Mouse (Mus musculus) limb, embryonic 13.5 days (tissue): Measurements from ENCODE around the gene Gm27027. TPM values are rescaled to one million over a fixed set of nuclear protein-coding genes. Genes with fewer than 3 reads are reported as not detected.

Experiments
- ATAC-seq: fragments of 200-750 bp; cut with Nextera tagmentation; 2 replicates; pipeline ENCODE4 v1.8.0; 2017; ENCODE audit warnings: low read depth, moderate number of reproducible peaks, moderate TSS enrichment; ENCODE audit not compliant: low FRiP score
- H3K27ac ChIP-seq: fragments of 300-500 bp; sonication (generic); 2 replicates; pipeline ENCODE4 v1.5.1; 2015; ENCODE audit warnings: inconsistent platforms, mild to moderate bottlenecking, moderate library complexity
- H3K27me3 ChIP-seq: fragments of 300-500 bp; sonication (generic); 2 replicates; pipeline ENCODE4 v1.6.1; 2015; ENCODE audit warnings: mild to moderate bottlenecking, inconsistent platforms
- H3K36me3 ChIP-seq: fragments of 300-500 bp; sonication (generic); 2 replicates; pipeline ENCODE4 v1.6.1; 2015; ENCODE audit warnings: inconsistent platforms, mild to moderate bottlenecking, moderate library complexity
- H3K4me1 ChIP-seq: fragments of 300-500 bp; sonication (generic); 2 replicates; pipeline ENCODE4 v1.6.1; 2015; ENCODE audit warnings: inconsistent platforms
- H3K4me2 ChIP-seq: fragments of 300-500 bp; sonication (generic); replicated peaks from 2 replicates; pipeline ENCODE4 v1.6.1; 2015; ENCODE audit warnings: inconsistent platforms, mild to moderate bottlenecking, moderate library complexity
- H3K4me3 ChIP-seq: fragments of 300-500 bp; sonication (generic); 2 replicates; pipeline ENCODE4 v1.5.1; 2015; ENCODE audit warnings: moderate library complexity, mild to moderate bottlenecking, inconsistent platforms
- H3K9ac ChIP-seq: fragments of 300-500 bp; sonication (generic); 2 replicates; pipeline ENCODE4 v1.6.1; 2015; ENCODE audit warnings: mild to moderate bottlenecking, inconsistent platforms
- H3K9me3 ChIP-seq: fragments of 300-500 bp; sonication (generic); 2 replicates; pipeline ENCODE4 v1.6.1; 2016; ENCODE audit warnings: inconsistent platforms
- whole genome bisulfite sequencing: fragments of 180-500 bp; shearing (Covaris S2); methylation state at CpG from one replicate; pipeline ENCODE4 v1.1.7; 2015; 5-methylcytosine and 5-hydroxymethylcytosine counted together
- polyA plus RNA-seq: library from polyadenylated mRNA; unstranded; fragments of >200 nt; fragmentation: Nextera tagmentation; extraction: Ambion mirVana; gene quantifications from 2 replicates; pipeline ENCODE4 v1.2.1, GENCODE M21; 2015

The Gm27027 gene
- polyA plus RNA-seq, 1 experiment from 2014 or later, result not detected

GRCm38 (mm10) chr2:93971647-93972046 lies 24.5 kb downstream of the Gm27027 start:
- no peak overlapping the region for H3K4me3 ChIP-seq
- 66% methylated on average over 3 of the region's 3 CpGs for WGBS
- no peaks in the 10 kb centered on the region for H3K27me3 ChIP-seq
- ATAC-seq, result no peak
- no peaks in the 10 kb centered on the region for H3K9me3 ChIP-seq
- no peak overlapping the region for H3K9ac ChIP-seq
- peaks cover 16% of the 10 kb centered on the region for H3K4me1 ChIP-seq
- no peak overlapping the region for H3K4me2 ChIP-seq
- no peaks in the 10 kb centered on the region for H3K36me3 ChIP-seq
- H3K27ac ChIP-seq, result no peak overlapping the region

DNA sequence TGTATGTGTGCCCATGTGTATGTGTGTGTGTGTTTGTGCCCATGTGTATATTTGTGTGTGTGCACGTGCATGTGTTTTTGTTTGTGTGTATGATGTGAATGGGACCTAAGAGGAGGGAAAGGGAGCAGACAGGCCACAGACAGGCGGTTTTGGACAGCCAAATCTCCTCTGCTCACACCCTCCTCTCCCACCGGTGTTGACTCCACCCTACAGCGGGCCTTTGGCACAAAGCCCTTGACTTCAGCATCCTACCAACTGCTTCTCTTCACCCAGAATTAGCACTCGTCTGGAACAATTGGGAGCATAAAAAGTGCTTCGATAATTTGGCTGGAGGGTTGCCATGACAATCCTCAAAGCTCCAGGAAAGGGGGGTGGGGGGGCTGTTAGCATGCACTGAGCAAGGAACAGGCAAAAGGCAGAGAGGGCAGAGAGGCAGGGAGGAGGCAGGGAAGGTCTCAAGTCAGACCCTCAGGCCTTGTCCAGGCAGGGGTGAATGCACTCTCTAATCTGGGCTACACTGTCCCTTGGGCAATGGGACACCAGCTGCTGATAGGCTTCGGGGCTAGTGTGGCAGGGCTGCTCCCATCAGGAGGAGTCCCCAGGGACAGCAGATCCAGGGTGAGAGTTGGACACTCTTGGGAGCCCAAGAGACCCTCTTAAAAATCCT lies 31.5 kb downstream of the Gm27027 start:
- H3K4me1 ChIP-seq, result no peaks in the 10 kb centered on the region
- H3K27ac ChIP-seq, result no peak overlapping the region
- H3K36me3 ChIP-seq, result no peaks in the 10 kb centered on the region
- H3K27me3 ChIP-seq, result peaks cover 13% of the 10 kb centered on the region
- WGBS, result 61% methylated on average over 7 of the region's 7 CpGs
- no peak overlapping the region for H3K4me3 ChIP-seq
- H3K4me2 ChIP-seq, result no peak overlapping the region
- H3K9ac ChIP-seq, result no peak overlapping the region
- no peaks in the 10 kb centered on the region for H3K9me3 ChIP-seq
- ATAC-seq, result no peak

DNA sequence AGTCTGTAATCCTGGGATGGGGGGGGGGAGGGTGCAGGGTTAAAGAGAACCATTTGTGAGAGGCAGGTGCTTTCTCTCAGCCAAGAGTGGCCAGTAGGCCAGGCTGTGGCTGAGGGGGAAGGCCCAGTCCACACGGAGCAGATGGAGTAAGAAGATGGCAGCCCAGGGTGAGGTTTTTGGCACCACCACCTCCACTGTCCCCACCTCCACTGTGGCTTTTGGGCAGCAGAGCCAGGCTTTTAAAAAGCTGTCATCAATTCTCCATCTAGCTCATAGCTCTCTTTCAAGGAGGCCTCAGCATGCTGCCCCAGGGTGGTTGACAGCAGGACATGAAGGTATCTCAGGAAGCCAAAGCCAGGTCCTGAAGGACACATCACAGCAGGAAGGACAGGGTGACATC lies 32.4 kb downstream of the Gm27027 start:
- H3K27me3 ChIP-seq, result peaks cover 21% of the 10 kb centered on the region
- H3K4me2 ChIP-seq, result no peak overlapping the region
- no peak for ATAC-seq
- no peaks in the 10 kb centered on the region for H3K4me1 ChIP-seq
- H3K9me3 ChIP-seq, result no peaks in the 10 kb centered on the region
- no peak overlapping the region for H3K9ac ChIP-seq
- WGBS, result 68% methylated on average over 1 of the region's 1 CpGs
- no peak overlapping the region for H3K27ac ChIP-seq
- H3K36me3 ChIP-seq, result no peaks in the 10 kb centered on the region
- no peak overlapping the region for H3K4me3 ChIP-seq

GRCm38 (mm10) chr2:93961716-93962115 lies 34.4 kb downstream of the Gm27027 start:
- no peak overlapping the region for H3K4me3 ChIP-seq
- WGBS, result 74% methylated on average over 8 of the region's 8 CpGs
- no peak overlapping the region for H3K9ac ChIP-seq
- no peaks in the 10 kb centered on the region for H3K9me3 ChIP-seq
- no peak overlapping the region for H3K27ac ChIP-seq
- H3K36me3 ChIP-seq, result no peaks in the 10 kb centered on the region
- no peak overlapping the region for H3K4me2 ChIP-seq
- ATAC-seq, result no peak
- H3K4me1 ChIP-seq, result peaks cover under 1% of the 10 kb centered on the region; the same call in 1 of the 2 replicates
- peaks cover 42% of the 10 kb centered on the region for H3K27me3 ChIP-seq

DNA sequence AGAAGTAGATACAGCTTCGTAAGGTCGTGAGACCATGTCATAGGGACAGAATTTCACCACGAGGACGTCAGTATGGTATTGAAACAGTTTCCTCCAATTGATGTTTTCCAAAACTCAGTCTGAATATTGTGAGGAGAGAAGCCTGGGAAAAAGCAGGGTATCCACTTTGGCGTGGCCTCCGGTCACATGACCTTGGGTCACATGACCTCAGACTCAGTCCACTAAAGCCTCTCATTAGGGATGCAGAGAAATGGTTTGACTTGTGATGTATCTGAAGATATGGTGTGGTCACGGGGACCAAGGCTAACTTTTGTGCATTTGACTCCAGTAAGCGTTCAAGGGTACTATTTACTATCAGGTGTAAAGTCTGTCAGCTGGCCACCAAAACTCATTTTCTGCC lies 36.8 kb downstream of the Gm27027 start:
- H3K27me3 ChIP-seq, result peaks cover 66% of the 10 kb centered on the region
- H3K9me3 ChIP-seq, result no peaks in the 10 kb centered on the region
- no peak overlapping the region for H3K9ac ChIP-seq
- no peak overlapping the region for H3K4me2 ChIP-seq
- H3K27ac ChIP-seq, result no peak overlapping the region
- H3K4me1 ChIP-seq, result peaks cover 19% of the 10 kb centered on the region
- no peak overlapping the region for H3K4me3 ChIP-seq
- no peak for ATAC-seq
- no peaks in the 10 kb centered on the region for H3K36me3 ChIP-seq
- WGBS, result 71% methylated on average over 8 of the region's 8 CpGs

- 77% methylated on average over 3 of the region's 3 CpGs for WGBS
- Histone ChIP-seq H3K4me2 (no peak overlapping the region), H3K9ac (no peak overlapping the region), H3K27ac (no peak overlapping the region), H3K27me3 (peaks cover 77% of the 10 kb centered on the region), H3K4me1 (peaks cover 19% of the 10 kb centered on the region), H3K36me3 (no peaks in the 10 kb centered on the region), H3K9me3 (no peaks in the 10 kb centered on the region), H3K4me3 (no peak overlapping the region)
- no peak for ATAC-seq
Observed at GRCm38 (mm10) chr2:93958216-93958615, 37.9 kb downstream of the Gm27027 start.

- Histone ChIP-seq H3K4me3 (no peak overlapping the region), H3K9me3 (no peaks in the 10 kb centered on the region), H3K4me1 (peaks cover 19% of the 10 kb centered on the region), H3K27ac (no peak overlapping the region), H3K9ac (no peak overlapping the region), H3K4me2 (no peak overlapping the region), H3K27me3 (peaks cover 81% of the 10 kb centered on the region), H3K36me3 (no peaks in the 10 kb centered on the region)
- no peak for ATAC-seq
- 40% methylated on average over 8 of the region's 8 CpGs for WGBS
Observed at GRCm38 (mm10) chr2:93957785-93958175, 38.4 kb downstream of the Gm27027 start.

DNA sequence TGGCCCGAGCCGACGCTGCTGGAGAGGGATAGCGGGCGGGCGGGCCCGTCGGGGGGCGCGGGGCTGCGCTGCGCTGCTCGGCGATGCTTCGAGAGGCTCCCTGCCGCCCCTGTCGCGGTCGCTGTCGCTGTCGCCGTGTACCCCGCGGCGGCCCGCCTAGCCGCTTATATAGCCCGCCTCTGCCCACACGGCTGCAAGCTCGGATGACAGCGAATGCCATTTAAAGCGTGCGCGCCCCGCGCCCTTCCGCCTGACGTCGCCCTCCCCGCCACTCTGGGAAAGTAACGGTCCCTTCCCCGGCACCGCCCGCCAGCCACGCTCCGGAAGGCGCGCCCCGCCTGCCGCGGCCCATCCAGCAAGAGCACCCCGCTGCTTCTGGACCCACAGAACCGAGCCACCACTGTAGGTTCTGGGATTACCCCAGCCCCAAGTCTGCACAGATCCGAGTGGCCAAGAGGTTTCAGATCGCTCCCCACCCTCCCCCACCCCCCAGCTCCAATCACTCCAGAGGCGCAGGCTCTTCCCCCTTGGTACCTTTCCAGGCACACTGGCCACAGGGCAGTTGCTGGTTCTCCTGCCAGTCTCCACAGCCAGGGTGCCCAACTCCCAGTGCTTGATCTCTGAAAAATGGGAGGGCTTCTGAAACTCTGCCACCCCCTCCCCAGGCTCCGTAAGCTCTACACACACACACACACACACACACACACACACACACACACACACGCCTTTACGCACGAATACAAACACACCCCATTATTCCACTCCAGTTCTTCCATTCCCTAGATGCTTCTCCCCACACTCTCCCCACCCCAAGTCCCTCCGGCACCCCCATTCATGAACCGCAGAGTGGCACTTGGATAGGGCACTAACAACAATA lies 39.0 kb downstream of the Gm27027 start, which contains the start of gene Gm13889:
Gene Gm13889, minus strand, starts transcription at position 294 of the 877 bp plus-strand sequence.
- WGBS, result 8% methylated on average over 53 of the region's 62 CpGs
- H3K27ac ChIP-seq, result no peak within 1 kb of the TSS
- peaks cover 88% of the 10 kb centered on the region for H3K27me3 ChIP-seq

DNA sequence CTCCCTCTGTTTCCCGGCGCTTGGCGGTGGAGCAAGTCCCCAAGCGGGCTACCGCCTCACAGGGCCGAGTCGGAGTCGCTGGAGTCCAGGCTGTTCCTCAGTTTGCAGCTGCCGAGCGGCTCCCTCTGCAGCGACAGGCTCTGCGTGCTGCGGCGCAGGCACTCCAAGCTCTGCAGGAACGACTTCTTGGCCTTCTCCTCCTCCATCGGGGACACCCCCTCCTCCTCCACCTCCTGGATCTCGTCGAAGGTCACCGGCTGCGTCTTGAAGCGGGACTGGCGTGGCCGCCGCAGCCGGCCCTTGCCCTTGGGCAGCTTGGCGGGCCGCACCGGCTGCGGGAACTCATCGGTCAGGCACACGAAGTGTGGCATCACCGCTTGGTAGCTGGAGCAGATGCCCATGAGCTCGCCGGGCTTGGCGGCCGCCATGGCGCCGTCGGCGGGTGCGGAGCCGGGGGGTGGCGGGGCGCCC lies 39.8 kb downstream of the Gm27027 start:
- peaks cover 92% of the 10 kb centered on the region for H3K27me3 ChIP-seq
- H3K36me3 ChIP-seq, result no peaks in the 10 kb centered on the region
- H3K9ac ChIP-seq, result peak overlapping the region; percentile 69
- ATAC-seq, result peak; percentile 62; the same call in 1 of the 2 replicates
- WGBS, result 0% methylated on average over 44 of the region's 44 CpGs
- H3K4me3 ChIP-seq, result peak overlapping the region; percentile 63
- no peak overlapping the region for H3K27ac ChIP-seq
- H3K9me3 ChIP-seq, result no peaks in the 10 kb centered on the region
- peak overlapping the region; percentile 98 for H3K4me2 ChIP-seq
- H3K4me1 ChIP-seq, result peaks cover 19% of the 10 kb centered on the region

More for the DNA sequence above, 39.0 kb downstream of the Gm27027 start, which contains the start of gene Gm13889:
- peaks cover 19% of the 10 kb centered on the region for H3K4me1 ChIP-seq
- peak within 1 kb of the TSS; percentile 98 for H3K4me2 ChIP-seq
- peak within 1 kb of the TSS; percentile 63 for H3K4me3 ChIP-seq
- H3K9ac ChIP-seq, result peak within 1 kb of the TSS; percentile 69
- H3K9me3 ChIP-seq, result no peaks in the 10 kb centered on the region
- ATAC-seq, result peak; percentile 52; the same call in 1 of the 2 replicates
- no peaks in the 10 kb centered on the region for H3K36me3 ChIP-seq

- peaks cover 92% of the 10 kb centered on the region for H3K27me3 ChIP-seq
Observed at GRCm38 (mm10) chr2:93955886-93956285, 40.3 kb downstream of the Gm27027 start.

DNA sequence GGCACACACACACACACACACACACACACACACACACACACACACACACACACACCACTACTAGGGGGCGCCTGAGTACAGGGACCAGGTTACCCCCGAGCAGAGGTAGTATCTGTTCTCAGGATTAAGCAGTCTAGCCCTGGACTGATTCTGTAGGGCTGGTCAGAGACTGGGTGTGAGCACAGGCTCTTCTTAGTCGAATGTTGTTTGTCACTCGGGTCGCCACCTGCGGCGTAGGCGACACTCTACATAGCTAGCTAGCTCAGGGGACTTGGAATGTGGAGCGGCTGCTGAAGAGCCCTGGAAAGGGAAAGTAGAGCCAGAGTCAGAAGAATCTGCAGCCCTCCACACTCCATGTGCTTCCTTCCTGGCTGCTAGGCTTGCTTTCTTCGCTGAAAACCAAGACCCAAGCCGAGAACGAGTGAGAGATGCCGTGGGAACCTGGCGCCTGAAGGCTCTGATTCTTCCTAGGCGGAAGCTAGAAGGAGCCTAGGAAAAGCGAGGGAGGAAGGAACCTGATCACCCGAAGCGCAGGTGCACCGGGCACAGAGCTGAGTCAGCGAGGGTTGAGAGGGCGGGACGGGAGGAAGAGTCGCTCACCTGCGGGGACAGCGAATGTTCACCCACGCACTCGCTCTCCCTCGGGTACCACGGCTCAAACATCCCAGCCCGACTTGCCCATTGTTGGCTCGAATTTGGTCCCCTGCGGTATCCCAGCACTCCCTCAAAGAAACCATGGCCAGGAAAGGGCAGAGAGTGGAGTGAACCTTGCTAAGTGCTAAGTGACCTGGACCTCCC lies 41.2 kb downstream of the Gm27027 start:
- Histone ChIP-seq H3K9me3 (no peaks in the 10 kb centered on the region), H3K36me3 (no peaks in the 10 kb centered on the region), H3K4me1 (peaks cover 19% of the 10 kb centered on the region), H3K4me2 (peak overlapping the region; percentile 98), H3K27ac (no peak overlapping the region), H3K4me3 (peak overlapping the region; percentile 63), H3K27me3 (peaks cover 88% of the 10 kb centered on the region), H3K9ac (no peak overlapping the region)
- WGBS, result 2% methylated on average over 32 of the region's 32 CpGs
- no peak for ATAC-seq

More at GRCm38 (mm10) chr2:93955886-93956285, 40.3 kb downstream of the Gm27027 start:
- Histone ChIP-seq H3K27ac (no peak overlapping the region), H3K9me3 (no peaks in the 10 kb centered on the region), H3K4me1 (peaks cover 19% of the 10 kb centered on the region), H3K9ac (peak overlapping the region; percentile 69), H3K4me2 (peak overlapping the region; percentile 98), H3K36me3 (no peaks in the 10 kb centered on the region), H3K4me3 (peak overlapping the region; percentile 63)
- WGBS, result under 1% methylated on average over 31 of the region's 31 CpGs
- 0 out of 2 replicates have a peak, but pooled peaks have one; percentile 5 for ATAC-seq
